ENCODE assay signal across 11 mouse cellular contexts in the genomic region with DNA sequence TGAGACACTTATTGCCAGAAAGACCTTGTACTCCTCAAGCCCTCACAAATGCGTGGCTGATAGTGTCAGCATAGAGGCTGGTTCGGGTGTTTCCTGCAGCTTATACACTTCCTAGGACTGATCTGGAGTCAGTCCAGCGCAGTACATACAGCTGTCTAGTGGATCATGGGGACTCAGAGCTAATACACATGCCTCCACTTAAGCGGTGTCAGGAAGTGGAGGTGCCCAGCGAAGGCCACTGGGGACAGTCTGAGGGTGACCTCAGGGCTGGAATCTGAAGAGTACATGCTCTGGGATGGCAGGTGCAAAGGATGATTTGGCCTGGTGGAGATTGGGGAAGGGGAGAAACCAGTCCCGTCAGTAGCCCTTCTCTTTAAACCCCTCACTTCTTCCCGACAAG. TPM values are rescaled to one million over a fixed set of nuclear protein-coding genes. Genes with fewer than 3 reads are reported as not detected.
DNase-seq lines count a peak whose midpoint lies in the region; ATAC-seq and TF ChIP-seq lines count a peak whose summit lies in the region.
"Had no signal": no experiment of that assay in that cellular context is flagged by ENCODE, and none has a peak within 500 bp of the region (broad histone marks: within the 10 kb centered on the region; RNA-seq: fewer than 3 reads in every experiment).

No protein-coding gene starts in this region.

- TF ChIP-seq POLR2A in cerebellum, adult 2 months (IDR thresholded peaks at IDR 0.05; ENCODE audit: borderline replicate concordance, insufficient read depth, low read length) = no peak

- peak overlapping the region; percentile 69; the same call in 1 of the 2 replicates for H3K9ac ChIP-seq in forebrain, embryonic 15.5 days (replicated peaks)
- no peak overlapping the region for H3K9ac ChIP-seq in intestine, postnatal 0 days (ENCODE audit: low read depth, low read length)
- H3K9ac ChIP-seq: liver, postnatal 0 days had no signal

- H3K9me3 ChIP-seq in E14TG2a.4 (ENCODE audit: low read length) = no peaks in the 10 kb centered on the region
- H3K9me3 ChIP-seq in forebrain, embryonic 15.5 days = no peaks in the 10 kb centered on the region
- no peaks in the 10 kb centered on the region for H3K9me3 ChIP-seq in intestine, postnatal 0 days (ENCODE audit: control insufficient read depth)

- H3K4me3 ChIP-seq in cerebellum, adult 2 months (replicated peaks; ENCODE audit: insufficient read depth, low read depth, low read length) = peak overlapping the region; percentile 99
- H3K4me3 ChIP-seq in E14TG2a.4 (replicated peaks; ENCODE audit: low read length) = peak overlapping the region; percentile 17
- peak overlapping the region; percentile 51 for H3K4me3 ChIP-seq in forebrain, embryonic 15.5 days
- H3K4me3 ChIP-seq in intestine, postnatal 0 days (ENCODE audit: low read depth, low read length) = no peak overlapping the region

- peak overlapping the region; percentile 67 for H3K4me2 ChIP-seq in forebrain, embryonic 15.5 days (replicated peaks)
- peak overlapping the region; percentile 21; the same call in 1 of the 2 replicates for H3K4me2 ChIP-seq in intestine, postnatal 0 days (replicated peaks; ENCODE audit: low read depth)

- no peaks in the 10 kb centered on the region for H3K27me3 ChIP-seq in cerebellum, adult 2 months (ENCODE audit: control insufficient read depth, insufficient read depth, low read length)
- H3K27me3 ChIP-seq in E14TG2a.4 (ENCODE audit: insufficient read depth, low read length) = peaks cover 37% of the 10 kb centered on the region
- H3K27me3 ChIP-seq in forebrain, embryonic 15.5 days = no peaks in the 10 kb centered on the region
- peaks cover 25% of the 10 kb centered on the region for H3K27me3 ChIP-seq in intestine, postnatal 0 days (replicated peaks; ENCODE audit: control insufficient read depth, insufficient read depth, low read length)

- H3K27ac ChIP-seq in cerebellum, adult 2 months (ENCODE audit: insufficient read depth, low read length) = peak overlapping the region; percentile 93
- H3K27ac ChIP-seq in forebrain, embryonic 15.5 days (replicated peaks) = peak overlapping the region; percentile 38; the same call in 1 of the 2 replicates
- H3K27ac ChIP-seq in intestine, postnatal 0 days (ENCODE audit: low read depth, low read length) = no peak overlapping the region

- WGBS in cerebellum, adult 2 months = 14% methylated on average over 7 of the region's 7 CpGs
- WGBS in forebrain, embryonic 15.5 days = 61% methylated on average over 7 of the region's 7 CpGs
- WGBS in intestine, postnatal 0 days = 38% methylated on average over 7 of the region's 7 CpGs

- H3K36me3 ChIP-seq in E14TG2a.4 (ENCODE audit: insufficient read depth, low read length) = no peaks in the 10 kb centered on the region
- H3K36me3 ChIP-seq in forebrain, embryonic 15.5 days = no peaks in the 10 kb centered on the region
- H3K36me3 ChIP-seq in intestine, postnatal 0 days (ENCODE audit: control insufficient read depth, insufficient read depth) = no peaks in the 10 kb centered on the region

- no peak for ATAC-seq in forebrain, embryonic 15.5 days (replicated peaks)
- no peak for ATAC-seq in intestine, postnatal 0 days
- no peak for ATAC-seq in activated CD4-positive, CD25-positive, alpha-beta regulatory T cell, adult 4 months
- ATAC-seq: liver, postnatal 0 days had no signal

- peak; percentile 21 to 43 for DNase-seq in cerebellum, adult 2 months
- no peak for DNase-seq in cerebellum, postnatal 4 days (ENCODE audit: low spot score in 2 of 2)
- DNase-seq in retina, embryonic 14.5 days (ENCODE audit: low spot score) = no peak
- no peak for DNase-seq in spleen, postnatal 14 days (ENCODE audit: low spot score in 2 of 2)
- DNase-seq: liver, postnatal 0 days; thymus, postnatal 14 days had no signal

- TF ChIP-seq CTCF in cerebellum, adult 2 months (IDR thresholded peaks at IDR 0.05; ENCODE audit: borderline replicate concordance, insufficient read depth, low read depth, low read length) = no peak
- no peak for TF ChIP-seq CTCF in E14TG2a.4 (conservative IDR thresholded peaks at IDR 0.05; ENCODE audit: low read length)
- no peak for TF ChIP-seq CTCF in intestine, postnatal 0 days (IDR thresholded peaks at IDR 0.05; ENCODE audit: low read depth)

- H3K4me1 ChIP-seq in cerebellum, adult 2 months (ENCODE audit: control insufficient read depth, insufficient read depth, low read length) = peaks cover 38% of the 10 kb centered on the region
- peaks cover 37% of the 10 kb centered on the region for H3K4me1 ChIP-seq in E14TG2a.4 (replicated peaks; ENCODE audit: low read depth, low read length)
- peaks cover 46% of the 10 kb centered on the region for H3K4me1 ChIP-seq in forebrain, embryonic 15.5 days
- no peaks in the 10 kb centered on the region; the same call in 1 of the 2 replicates for H3K4me1 ChIP-seq in intestine, postnatal 0 days (replicated peaks; ENCODE audit: control insufficient read depth, insufficient read depth, low read length)

RNA-seq across cellular contexts. Expression of a gene that starts 2.4 kb away (rescaled TPM):
- polyA plus RNA-seq in cerebellum, adult 2 months (2012; rRNA removed) = 165 and 168 TPM in 2 replicates
- 117 and 137 TPM in 2 replicates for polyA plus RNA-seq in forebrain, embryonic 15.5 days (2015; fragmentation: Nextera tagmentation; extraction: Ambion mirVana)
- 0.14 and 0.29 TPM in 2 replicates for polyA plus RNA-seq in intestine, postnatal 0 days (2015; fragmentation: Nextera tagmentation; extraction: Ambion mirVana)
- polyA plus RNA-seq in activated CD4-positive, CD25-positive, alpha-beta regulatory T cell, adult 4 months (2017; shearing (Covaris generic)) = not detected
- polyA plus RNA-seq: spleen, adult 2 months had no signal

RNA-seq across cellular contexts. Expression of a gene that starts 34.7 kb away (rescaled TPM):
- 5.3 and 6.1 TPM in 2 replicates for polyA plus RNA-seq in cerebellum, adult 2 months (2012; rRNA removed)
- 1.3 and 1.5 TPM in 2 replicates for polyA plus RNA-seq in forebrain, embryonic 15.5 days (2015; fragmentation: Nextera tagmentation; extraction: Ambion mirVana)
- 2.9 and 3.1 TPM in 2 replicates for polyA plus RNA-seq in intestine, postnatal 0 days (2015; fragmentation: Nextera tagmentation; extraction: Ambion mirVana)
- 1 to 10 TPM; 3.2 to 6.5 TPM for polyA plus RNA-seq in activated CD4-positive, CD25-positive, alpha-beta regulatory T cell, adult 4 months (2017; shearing (Covaris generic))

Comparison
In these comparisons a context has a peak if more than half of its experiments do, and no peak if none do; other contexts are left out.
1. DNase-seq: peak in cerebellum, adult 2 months (2 of 2); none in cerebellum, postnatal 4 days (0 of 2), retina, embryonic 14.5 days (single experiment) and spleen, postnatal 14 days (0 of 2).
2. RNA of a gene that starts 2.4 kb away (polyA plus RNA-seq): 165 to 168 TPM in cerebellum, adult 2 months and 117 to 137 TPM in forebrain, embryonic 15.5 days; 0.14 to 0.29 TPM in intestine, postnatal 0 days and not detected in activated CD4-positive, CD25-positive, alpha-beta regulatory T cell, adult 4 months; every median in the first group is over 10 times any median in the second.